Mouse (Mus musculus) cerebellum, postnatal 14 days (tissue): ENCODE measurements at regions not wholly inside any gene's neighbourhood (a gene's known extent, or its start where the extent isn't known, plus 50 kb on each side); places are given as distances from the start of the nearest gene placed in this dataset.

ENCODE experiments used
- DNase-seq, 2 experiments: peaks; one replicate each; pipeline ENCODE4 v3.0.0; 2021; ENCODE audit warnings: mixed read lengths in 2 of 2

DNA sequence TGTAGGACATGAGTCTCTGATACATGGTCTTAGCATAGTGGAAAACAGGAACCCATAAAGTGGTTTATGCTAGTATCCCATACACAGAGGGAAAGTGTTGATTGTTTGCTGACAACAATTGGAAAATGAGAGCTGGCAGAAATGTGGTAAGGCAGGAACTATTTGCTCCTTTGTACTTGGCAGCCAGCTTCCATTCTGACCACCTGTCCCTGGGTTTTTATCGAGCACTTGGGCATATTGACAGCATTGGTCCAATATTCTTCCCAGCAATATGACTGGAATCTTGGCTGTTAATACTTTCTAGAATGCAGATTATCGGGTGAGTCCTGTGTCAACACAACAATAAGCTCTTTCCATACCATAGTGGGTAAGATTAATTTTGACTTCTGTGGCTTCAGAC, 67.7 kb downstream of the Sult1c2 start:
- peak; percentile 6 to 43 for DNase-seq

- no peak for DNase-seq
These were observed 71.8 kb upstream of the Sgo1 start for GRCm38 (mm10) chr17:53760911-53761310.

GRCm38 (mm10) chr17:53745950-53746469, 56.9 kb upstream of the Sgo1 start:
- peak; percentile 86 to 93 for DNase-seq
